25 mouse cellular contexts compared by ENCODE assay signal in the genomic region with DNA sequence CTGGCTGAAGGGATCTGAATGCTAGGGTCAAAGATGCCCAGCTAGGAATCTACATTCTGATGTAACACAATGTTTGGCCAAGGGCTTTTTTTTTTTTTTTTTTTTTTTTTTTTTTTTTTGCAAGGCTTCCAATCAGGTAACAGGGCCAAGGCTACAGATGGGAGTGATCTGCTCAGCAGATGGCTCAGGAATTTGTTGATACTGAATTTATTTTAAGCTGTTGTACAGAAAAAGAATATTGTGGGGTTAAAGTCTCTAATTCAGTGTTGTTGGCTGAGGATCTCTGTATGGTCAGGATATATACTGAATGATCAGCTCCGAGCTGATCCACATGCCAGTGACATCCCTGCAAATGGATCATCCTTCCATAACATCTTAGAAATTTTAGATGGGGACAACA. TPM values are rescaled to one million over a fixed set of nuclear protein-coding genes. Genes with fewer than 3 reads are reported as not detected.
DNase-seq lines count a peak whose midpoint lies in the region; ATAC-seq and TF ChIP-seq lines count a peak whose summit lies in the region.
"Had no signal": no experiment of that assay in that cellular context is flagged by ENCODE, and none has a peak within 500 bp of the region (broad histone marks: within the 10 kb centered on the region; RNA-seq: fewer than 3 reads in every experiment).

No protein-coding gene starts in this region.

- H3K4me3 ChIP-seq in forebrain, embryonic 16.5 days (replicated peaks; ENCODE audit: low read length): no peak overlapping the region
- H3K4me3 ChIP-seq in forebrain, embryonic 10.5 days: no peak overlapping the region
- no peak overlapping the region for H3K4me3 ChIP-seq in CH12.LX (replicated peaks in 1 of 3; ENCODE audit: low read depth in 2 of 3, low read length in 2 of 3, poor library complexity in 1 of 3)
- H3K4me3 ChIP-seq in midbrain, embryonic 16.5 days (ENCODE audit: low read depth, low read length): no peak overlapping the region
- H3K4me3 ChIP-seq in thymus, adult 2 months (ENCODE audit: control insufficient read depth, insufficient read depth, low read length): no peak overlapping the region
- H3K4me3 ChIP-seq: heart, adult 2 months; hindbrain, embryonic 12.5 days; intestine, embryonic 15.5 days; kidney, embryonic 15.5 days; limb, embryonic 15.5 days had no signal

- no peak overlapping the region for H3K9ac ChIP-seq in forebrain, embryonic 16.5 days (replicated peaks; ENCODE audit: low read depth, low read length)
- H3K9ac ChIP-seq in CH12.LX (ENCODE audit: insufficient read depth, low read depth): no peak overlapping the region
- H3K9ac ChIP-seq in midbrain, embryonic 16.5 days (ENCODE audit: low read depth, low read length): no peak overlapping the region
- H3K9ac ChIP-seq: hindbrain, embryonic 12.5 days; intestine, embryonic 15.5 days; kidney, embryonic 15.5 days; limb, embryonic 15.5 days had no signal

- peaks cover 2% of the 10 kb centered on the region; the same call in 1 of the 2 replicates for H3K79me2 ChIP-seq in CH12.LX (replicated peaks; ENCODE audit: control insufficient read depth, extremely low read depth, insufficient read depth, poor library complexity, severe bottlenecking)

- H3K4me1 ChIP-seq in forebrain, embryonic 16.5 days (replicated peaks; ENCODE audit: control insufficient read depth, insufficient read depth, low read length): peaks cover 9% of the 10 kb centered on the region
- H3K4me1 ChIP-seq in forebrain, embryonic 10.5 days: peaks cover 11% of the 10 kb centered on the region
- H3K4me1 ChIP-seq in CH12.LX (ENCODE audit: control insufficient read depth in 1 of 2, insufficient read depth in 2 of 2): peaks cover 6 to 10% of the 10 kb centered on the region in 2 experiments; a peak in 3 of 4 replicates
- H3K4me1 ChIP-seq in midbrain, embryonic 16.5 days (ENCODE audit: control insufficient read depth, insufficient read depth, low read length): peaks cover 4% of the 10 kb centered on the region; the same call in 1 of the 2 replicates
- no peaks in the 10 kb centered on the region for H3K4me1 ChIP-seq in thymus, adult 2 months (replicated peaks; ENCODE audit: control insufficient read depth, insufficient read depth, low read length)
- H3K4me1 ChIP-seq: intestine, embryonic 15.5 days had no signal

- no peak for TF ChIP-seq EP300 in CH12.LX (IDR thresholded peaks at IDR 0.05; ENCODE audit: low read length)

- dilution Hi-C loops in CH12.LX (cut with MboI; ENCODE audit: extremely low pct_ligation_motif_present, extremely low pct_unique_long_range_greater_than_20kb, low sequenced_read_pairs): no loop called here

- in situ Hi-C loops in CH12.LX (cut with MboI; ENCODE audit: low pct_ligation_motif_present, low pct_unique_long_range_greater_than_20kb, low sequenced_read_pairs): no loop called here

- WGBS in forebrain, embryonic 16.5 days: 58% methylated on average over 1 of the region's 1 CpGs
- WGBS in forebrain, embryonic 10.5 days: 84% methylated on average over 1 of the region's 1 CpGs
- 98% methylated on average over 1 of the region's 1 CpGs for WGBS in midbrain, embryonic 16.5 days
- WGBS in thymus, adult 2 months: 89% methylated on average over 1 of the region's 1 CpGs

- no peak for TF ChIP-seq RAD21 in CH12.LX (IDR thresholded peaks at IDR 0.05; ENCODE audit: low read depth, low read length)

- no peak overlapping the region for H3K4me2 ChIP-seq in forebrain, embryonic 16.5 days (ENCODE audit: low read length)
- no peak overlapping the region for H3K4me2 ChIP-seq in CH12.LX (ENCODE audit: insufficient read depth, low read depth, poor library complexity, severe bottlenecking)
- H3K4me2 ChIP-seq in midbrain, embryonic 16.5 days (ENCODE audit: low read length): no peak overlapping the region
- H3K4me2 ChIP-seq: hindbrain, embryonic 12.5 days; intestine, embryonic 15.5 days; kidney, embryonic 15.5 days; limb, embryonic 15.5 days had no signal

- no peak for DNase-seq in forebrain, embryonic 10.5 days (ENCODE audit: extremely low spot score, low spot score)
- DNase-seq in CH12.LX (ENCODE audit: extremely low read depth): no peak
- peak; percentile 49 for DNase-seq in cerebellum, adult 11 months
- peak; percentile 26 to 67 for DNase-seq in cerebellum, postnatal 14 days
- no peak for DNase-seq in thymus, adult 2 months
- no peak for DNase-seq in heart, adult 18-20 months
- DNase-seq: adrenal gland, adult 2 months; heart, adult 2 months; lung, adult 18-20 months; right cerebral cortex, adult 18-20 months had no signal

- peak overlapping the region; percentile 51; the same call in 1 of the 2 replicates for H3K27ac ChIP-seq in forebrain, embryonic 16.5 days (ENCODE audit: low read length)
- no peak overlapping the region for H3K27ac ChIP-seq in forebrain, embryonic 10.5 days
- H3K27ac ChIP-seq in CH12.LX (ENCODE audit: insufficient read depth, low read depth): no peak overlapping the region
- H3K27ac ChIP-seq in midbrain, embryonic 16.5 days (ENCODE audit: low read length): no peak overlapping the region
- H3K27ac ChIP-seq in thymus, adult 2 months (ENCODE audit: control insufficient read depth, insufficient read depth, low read length): no peak overlapping the region
- H3K27ac ChIP-seq: heart, adult 2 months; hindbrain, embryonic 12.5 days; intestine, embryonic 15.5 days; kidney, embryonic 15.5 days; limb, embryonic 15.5 days had no signal

- no peaks in the 10 kb centered on the region for H3K9me3 ChIP-seq in forebrain, embryonic 16.5 days (ENCODE audit: control insufficient read depth, low read length)
- no peaks in the 10 kb centered on the region for H3K9me3 ChIP-seq in forebrain, embryonic 10.5 days
- no peaks in the 10 kb centered on the region for H3K9me3 ChIP-seq in CH12.LX (replicated peaks; ENCODE audit: low read length)
- H3K9me3 ChIP-seq in midbrain, embryonic 16.5 days (replicated peaks; ENCODE audit: control insufficient read depth, low read length, poor library complexity, severe bottlenecking): no peaks in the 10 kb centered on the region
- H3K9me3 ChIP-seq: hindbrain, embryonic 12.5 days; intestine, embryonic 15.5 days; kidney, embryonic 15.5 days; limb, embryonic 15.5 days had no signal

- H3K27me3 ChIP-seq in forebrain, embryonic 16.5 days (replicated peaks; ENCODE audit: control insufficient read depth, insufficient read depth, low read length): no peaks in the 10 kb centered on the region
- H3K27me3 ChIP-seq in forebrain, embryonic 10.5 days (ENCODE audit: poor library complexity, severe bottlenecking): no peaks in the 10 kb centered on the region
- no peaks in the 10 kb centered on the region for H3K27me3 ChIP-seq in CH12.LX (replicated peaks)
- no peaks in the 10 kb centered on the region for H3K27me3 ChIP-seq in midbrain, embryonic 16.5 days (ENCODE audit: control insufficient read depth, insufficient read depth, low read depth, low read length)
- no peaks in the 10 kb centered on the region for H3K27me3 ChIP-seq in thymus, adult 2 months (ENCODE audit: control insufficient read depth, insufficient read depth, low read length)
- H3K27me3 ChIP-seq: hindbrain, embryonic 12.5 days; intestine, embryonic 15.5 days; kidney, embryonic 15.5 days; limb, embryonic 15.5 days had no signal

- TF ChIP-seq POLR2A in CH12.LX (IDR thresholded peaks at IDR 0.05; ENCODE audit: low read depth, low read length): no peak
- TF ChIP-seq POLR2A in thymus, adult 2 months (IDR thresholded peaks at IDR 0.05; ENCODE audit: control insufficient read depth, extremely low read depth, insufficient read depth, low read length, poor library complexity): no peak

- ATAC-seq in forebrain, embryonic 16.5 days: no peak
- no peak for ATAC-seq in midbrain, embryonic 16.5 days
- ATAC-seq: intestine, embryonic 15.5 days had no signal

- TF ChIP-seq CTCF in CH12.LX (conservative IDR thresholded peaks at IDR 0.05 in 1 of 2, IDR thresholded peaks at IDR 0.05 in 1 of 2; ENCODE audit: low read depth in 2 of 2, low read length in 2 of 2): no peak
- TF ChIP-seq CTCF in thymus, adult 2 months (IDR thresholded peaks at IDR 0.05; ENCODE audit: borderline replicate concordance, control insufficient read depth, extremely low read depth, insufficient read depth, low read length, poor library complexity): no peak

- H3K36me3 ChIP-seq in forebrain, embryonic 16.5 days (ENCODE audit: control insufficient read depth, insufficient read depth): no peaks in the 10 kb centered on the region
- no peaks in the 10 kb centered on the region for H3K36me3 ChIP-seq in forebrain, embryonic 10.5 days (replicated peaks)
- H3K36me3 ChIP-seq in CH12.LX (replicated peaks in 1 of 2; ENCODE audit: control insufficient read depth in 1 of 2, insufficient read depth in 1 of 2, low read length in 1 of 2): no peaks in the 10 kb centered on the region
- no peaks in the 10 kb centered on the region for H3K36me3 ChIP-seq in midbrain, embryonic 16.5 days (ENCODE audit: control insufficient read depth, insufficient read depth, low read length)
- H3K36me3 ChIP-seq in thymus, adult 2 months (ENCODE audit: control insufficient read depth, insufficient read depth, low read length): no peaks in the 10 kb centered on the region
- H3K36me3 ChIP-seq: hindbrain, embryonic 12.5 days; intestine, embryonic 15.5 days; kidney, embryonic 15.5 days; limb, embryonic 15.5 days had no signal

RNA-seq across cellular contexts. Expression of gene Prpf38b, which starts 4.5 kb away (rescaled TPM):
- 59.0 and 66.5 TPM in 2 replicates for polyA plus RNA-seq in forebrain, embryonic 16.5 days (2015; fragmentation: Nextera tagmentation; extraction: Ambion mirVana)
- 67.5 and 78.3 TPM in 2 replicates for polyA plus RNA-seq in forebrain, embryonic 10.5 days (2016; fragmentation: Nextera tagmentation; extraction: Ambion mirVana)
- total RNA-seq in CH12.LX (2012; rRNA removed) (42.6 and 47.4 TPM in 2 replicates), CH12.LX (2014; rRNA removed) (42.9 and 55.9 TPM in 2 replicates)
- polyA plus RNA-seq in CH12.LX (2012; ENCODE audit: insufficient read length, low read depth): 177 and 193 TPM in 2 replicates
- 54.2 and 56.8 TPM in 2 replicates for polyA plus RNA-seq in midbrain, embryonic 16.5 days (2015; fragmentation: Nextera tagmentation; extraction: Ambion mirVana)
- polyA plus RNA-seq in thymus, adult 2 months (2012; rRNA removed): 141 and 181 TPM in 2 replicates
- total RNA-seq in heart, adult 18-20 months (2021): 10 to 100 TPM; 16.7 to 19.3 TPM

RNA-seq across cellular contexts. Expression of gene Henmt1, which starts 23.7 kb away (rescaled TPM):
- polyA plus RNA-seq in forebrain, embryonic 16.5 days (2015; fragmentation: Nextera tagmentation; extraction: Ambion mirVana): 1.2 and 1.7 TPM in 2 replicates
- polyA plus RNA-seq in forebrain, embryonic 10.5 days (2016; fragmentation: Nextera tagmentation; extraction: Ambion mirVana): 0.37 and 0.88 TPM in 2 replicates
- total RNA-seq in CH12.LX (2012; rRNA removed) (not detected in 2 replicates), CH12.LX (2014; rRNA removed) (not detected in 2 replicates)
- 0.45 TPM in 1 of 2 replicates, not detected in the other for polyA plus RNA-seq in CH12.LX (2012; ENCODE audit: insufficient read length, low read depth)
- 2.9 and 3.0 TPM in 2 replicates for polyA plus RNA-seq in midbrain, embryonic 16.5 days (2015; fragmentation: Nextera tagmentation; extraction: Ambion mirVana)
- 0.96 and 1.5 TPM in 2 replicates for polyA plus RNA-seq in thymus, adult 2 months (2012; rRNA removed)
- total RNA-seq in heart, adult 18-20 months (2021): not detected
- total RNA-seq: adrenal gland, adult 2 months; gastrocnemius, adult 18-20 months; heart, adult 2 months; megakaryocyte-erythroid progenitor cell, adult 5-6 weeks had no signal
- polyA plus RNA-seq: adrenal gland, adult 2 months; heart, adult 2 months; heart, postnatal 0 days; large intestine, adult 2 months had no signal

RNA-seq across cellular contexts. Expression of gene Gm9857, which starts 24.2 kb away (rescaled TPM):
- polyA plus RNA-seq in forebrain, embryonic 16.5 days (2015; fragmentation: Nextera tagmentation; extraction: Ambion mirVana): 0.71 and 1.3 TPM in 2 replicates
- polyA plus RNA-seq in forebrain, embryonic 10.5 days (2016; fragmentation: Nextera tagmentation; extraction: Ambion mirVana): not detected in 2 replicates
- total RNA-seq in CH12.LX (2012; rRNA removed): not detected in 2 replicates
- not detected in 2 replicates for total RNA-seq in CH12.LX (2014; rRNA removed)
- polyA plus RNA-seq in CH12.LX (2012; ENCODE audit: insufficient read length, low read depth): not detected in 2 replicates
- 0.80 TPM in 1 of 2 replicates, not detected in the other for polyA plus RNA-seq in midbrain, embryonic 16.5 days (2015; fragmentation: Nextera tagmentation; extraction: Ambion mirVana)
- 2.4 and 3.1 TPM in 2 replicates for polyA plus RNA-seq in thymus, adult 2 months (2012; rRNA removed)
- not detected for total RNA-seq in heart, adult 18-20 months (2021)
- total RNA-seq: adrenal gland, adult 2 months; gastrocnemius, adult 18-20 months; heart, adult 2 months; left cerebral cortex, postnatal 14 days; megakaryocyte-erythroid progenitor cell, adult 5-6 weeks had no signal
- polyA plus RNA-seq: adrenal gland, adult 2 months; embryonic facial prominence, embryonic 14.5 days; heart, adult 2 months; heart, postnatal 0 days; hindbrain, embryonic 12.5 days; intestine, embryonic 15.5 days; kidney, embryonic 15.5 days; large intestine, adult 2 months; limb, embryonic 15.5 days; neural tube, embryonic 11.5 days; stomach, embryonic 14.5 days; thymus, postnatal 0 days had no signal

RNA-seq across cellular contexts. Expression of gene Fndc7, which starts 26.2 kb away (rescaled TPM):
- not detected in 2 replicates for polyA plus RNA-seq in forebrain, embryonic 16.5 days (2015; fragmentation: Nextera tagmentation; extraction: Ambion mirVana)
- polyA plus RNA-seq in forebrain, embryonic 10.5 days (2016; fragmentation: Nextera tagmentation; extraction: Ambion mirVana): not detected in 2 replicates
- total RNA-seq in CH12.LX (2012; rRNA removed): 0.42 and 0.81 TPM in 2 replicates
- 1.1 TPM in 2 replicates for total RNA-seq in CH12.LX (2014; rRNA removed)
- polyA plus RNA-seq in CH12.LX (2012; ENCODE audit: insufficient read length, low read depth): 0.57 and 0.61 TPM in 2 replicates
- 0.08 TPM in 1 of 2 replicates, not detected in the other for polyA plus RNA-seq in midbrain, embryonic 16.5 days (2015; fragmentation: Nextera tagmentation; extraction: Ambion mirVana)
- polyA plus RNA-seq in thymus, adult 2 months (2012; rRNA removed): 3.4 and 3.5 TPM in 2 replicates
- under 1 TPM; 0.07 to 0.18 TPM for total RNA-seq in heart, adult 18-20 months (2021)
- total RNA-seq: gastrocnemius, adult 18-20 months; megakaryocyte-erythroid progenitor cell, adult 5-6 weeks had no signal
- polyA plus RNA-seq: heart, postnatal 0 days; kidney, embryonic 15.5 days; neural tube, embryonic 11.5 days; stomach, embryonic 14.5 days had no signal

Comparison
In these comparisons a context has a peak if more than half of its experiments do, and no peak if none do; other contexts are left out.
1. DNase-seq: peak in cerebellum, adult 11 months (single experiment) and cerebellum, postnatal 14 days (2 of 2); none in forebrain, embryonic 10.5 days (single experiment), CH12.LX (single experiment), thymus, adult 2 months (single experiment) and heart, adult 18-20 months (0 of 2).